In the genomic region with DNA sequence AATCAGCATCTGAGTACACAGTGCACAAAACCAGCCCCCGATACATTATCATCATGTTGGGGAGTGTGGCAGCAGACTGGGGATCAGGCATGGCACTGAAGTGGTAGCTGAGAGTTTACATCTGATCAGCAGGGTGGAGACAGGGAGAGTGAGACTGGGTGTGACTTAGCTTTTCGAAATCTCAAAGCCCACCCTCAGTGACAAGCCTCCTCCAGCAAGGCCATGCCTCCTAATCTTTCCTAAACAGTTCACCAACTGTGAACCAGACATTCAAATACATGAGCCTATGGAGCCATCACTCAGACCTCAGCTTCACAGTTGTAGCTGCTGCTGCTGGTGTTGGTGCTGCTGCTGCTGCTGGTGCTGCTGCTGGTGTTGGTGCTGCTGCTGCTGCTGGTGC, we compare ENCODE assay signal across 24 mouse cellular contexts.
"Had no signal": no experiment of that assay in that cellular context is flagged by ENCODE, and none has a peak within 500 bp of the region (broad histone marks: within the 10 kb centered on the region; RNA-seq: fewer than 3 reads in every experiment).

No protein-coding gene starts in this region.

- H3K27ac ChIP-seq: gastrocnemius, adult 2 months; heart, embryonic 10.5 days; hindbrain, embryonic 10.5 days; hindbrain, embryonic 12.5 days; hindbrain, embryonic 14.5 days; intestine, embryonic 15.5 days; layer of hippocampus, adult 2 months; left cerebral cortex, adult 2 months; limb, embryonic 10.5 days; limb, embryonic 12.5 days had no signal

- H3K4me2 ChIP-seq: heart, embryonic 12.5 days; hindbrain, embryonic 12.5 days; hindbrain, embryonic 14.5 days; intestine, embryonic 15.5 days; limb, embryonic 12.5 days had no signal

- ATAC-seq: hindbrain, embryonic 16.5 days; inflammation-experienced regulatory T-cells, adult 6 months; intestine, embryonic 15.5 days; intestine, postnatal 0 days had no signal

- H3K4me1 ChIP-seq: heart, embryonic 12.5 days; hindbrain, embryonic 12.5 days; intestine, embryonic 15.5 days had no signal

- DNase-seq: gastrocnemius, adult 2 months; gastrocnemius, postnatal 10 days; gastrocnemius, postnatal 25 days; heart, adult 18-20 months; heart, postnatal 10 days; heart, postnatal 4 days; kidney, adult 18-20 months; kidney, adult 8-10 months; kidney, postnatal 10 days; kidney, postnatal 25 days; kidney, postnatal 4 days had no signal

- H3K27me3 ChIP-seq: hindbrain, embryonic 12.5 days; intestine, embryonic 15.5 days; limb, embryonic 12.5 days had no signal

- H3K9ac ChIP-seq: heart, embryonic 12.5 days; hindbrain, embryonic 12.5 days; hindbrain, embryonic 14.5 days; intestine, embryonic 15.5 days; limb, embryonic 12.5 days had no signal

- H3K9me3 ChIP-seq: heart, embryonic 10.5 days; heart, embryonic 12.5 days; hindbrain, embryonic 10.5 days; hindbrain, embryonic 12.5 days; intestine, embryonic 15.5 days; limb, embryonic 10.5 days; limb, embryonic 12.5 days had no signal

- H3K4me3 ChIP-seq: gastrocnemius, adult 2 months; heart, embryonic 10.5 days; heart, embryonic 12.5 days; hindbrain, embryonic 10.5 days; hindbrain, embryonic 12.5 days; intestine, embryonic 15.5 days; layer of hippocampus, adult 2 months; left cerebral cortex, adult 2 months; limb, embryonic 10.5 days; limb, embryonic 12.5 days had no signal

- H3K36me3 ChIP-seq: heart, embryonic 10.5 days; hindbrain, embryonic 12.5 days; intestine, embryonic 15.5 days had no signal
